Mouse (Mus musculus): ENCODE data around the gene Ehd4. TPM values are rescaled to one million over a fixed set of nuclear protein-coding genes. Genes with fewer than 3 reads are reported as not detected.

Ehd4 gene
- total and polyA plus RNA-seq, 3 experiments, result 15.8 to 35.5 TPM; not detected in 1

DNA sequence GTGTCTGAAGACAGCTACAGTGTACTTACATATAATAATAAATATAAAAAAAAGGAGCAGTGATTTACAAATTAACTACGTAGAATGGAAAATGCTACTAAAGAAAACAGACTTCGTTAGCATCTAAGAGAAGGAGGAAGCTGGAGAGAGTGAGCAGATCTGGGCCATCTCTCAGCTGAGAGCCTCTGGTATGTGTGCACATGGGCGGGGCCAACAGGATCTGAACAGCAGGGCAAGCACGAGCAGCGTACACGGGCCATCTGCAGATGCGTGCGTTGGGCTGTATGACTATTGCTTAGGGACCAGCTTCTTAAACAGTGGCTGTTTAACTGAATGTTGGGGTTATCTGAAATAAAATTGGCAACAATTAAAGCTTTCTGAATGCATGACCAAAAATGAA, 56.5 kb downstream of the Ehd4 start:
- Histone ChIP-seq H3K79me2 (ENCODE audit: control insufficient read depth, insufficient read depth, low read length, poor library complexity) (no peaks in the 10 kb centered on the region), H3K27ac (ENCODE audit: control insufficient read depth, low read depth, low read length) (no peak overlapping the region), H3K9ac (ENCODE audit: control insufficient read depth, low read depth, low read length, poor library complexity, severe bottlenecking) (no peak overlapping the region), H3K4me3 (ENCODE audit: control insufficient read depth in 1 of 2, insufficient read depth in 1 of 2, low read depth in 2 of 2, low read length in 2 of 2) (no peak overlapping the region), H3K9me3 (replicated peaks; ENCODE audit: insufficient read depth, low read length) (no peaks in the 10 kb centered on the region), H3K4me1 (ENCODE audit: control insufficient read depth in 1 of 2, insufficient read depth in 2 of 2, low read length in 2 of 2) (no peaks in the 10 kb centered on the region), H3K36me3 (ENCODE audit: control insufficient read depth in 1 of 2, insufficient read depth in 2 of 2, low read length in 2 of 2) (no peaks in the 10 kb centered on the region), H3K27me3 (ENCODE audit: control insufficient read depth in 1 of 2, insufficient read depth in 2 of 2, low read length in 2 of 2) (no peaks in the 10 kb centered on the region)
- DNase-seq (ENCODE audit: low read depth, low spot score), result no peak
- no peak for TF ChIP-seq UBTF (IDR thresholded peaks at IDR 0.05; ENCODE audit: borderline replicate concordance, insufficient read depth, low read depth, low read length)
- no peak for TF ChIP-seq POLR2AphosphoS2 (IDR thresholded peaks at IDR 0.05; ENCODE audit: low read length)
- TF ChIP-seq HCFC1 (IDR thresholded peaks at IDR 0.05; ENCODE audit: low read depth, low read length), result no peak
- TF ChIP-seq MAFK (IDR thresholded peaks at IDR 0.05; ENCODE audit: borderline replicate concordance, low read depth, low read length), result no peak
- no peak for TF ChIP-seq ZC3H11A (IDR thresholded peaks at IDR 0.05; ENCODE audit: low read depth, low read length)
- TF ChIP-seq RCOR1 (IDR thresholded peaks at IDR 0.05; ENCODE audit: low read depth, low read length), result no peak
- no peak for TF ChIP-seq CHD1 (IDR thresholded peaks at IDR 0.05; ENCODE audit: low read depth, low read length)
- no peak for TF ChIP-seq ZMIZ1 (IDR thresholded peaks at IDR 0.05; ENCODE audit: low read depth, low read length)
- TF ChIP-seq SMC3 (IDR thresholded peaks at IDR 0.05; ENCODE audit: low read depth, low read length), result no peak
- no peak for TF ChIP-seq GATA1 (IDR thresholded peaks at IDR 0.05; ENCODE audit: low read depth, low read length)
- TF ChIP-seq MYC (IDR thresholded peaks at IDR 0.05; ENCODE audit: low read depth, low read length), result no peak
- TF ChIP-seq BHLHE40 (IDR thresholded peaks at IDR 0.05; ENCODE audit: borderline replicate concordance, low read depth, low read length), result no peak

DNA sequence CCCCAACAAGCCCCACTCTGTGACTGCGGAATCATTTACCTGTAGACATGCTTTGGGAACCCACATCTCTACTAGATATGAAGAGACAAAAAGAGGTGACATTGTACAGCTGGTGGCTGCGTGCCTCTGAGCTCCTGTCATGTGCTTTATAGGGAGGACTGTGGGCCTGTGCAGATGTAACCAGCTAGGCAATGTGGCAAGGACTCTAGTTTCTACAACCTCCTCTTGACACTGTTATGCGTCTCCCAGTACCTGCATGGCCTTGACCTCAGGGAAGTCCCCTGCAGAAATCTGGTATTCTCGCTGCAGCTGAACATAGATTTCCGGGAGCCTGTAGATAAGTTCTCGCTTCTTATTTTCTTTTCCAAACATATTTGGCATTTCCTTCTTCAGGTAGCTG, 57.7 kb downstream of the Ehd4 start:
- Histone ChIP-seq H3K9me3 (replicated peaks; ENCODE audit: insufficient read depth, low read length) (no peaks in the 10 kb centered on the region), H3K36me3 (ENCODE audit: control insufficient read depth in 1 of 2, insufficient read depth in 2 of 2, low read length in 2 of 2) (no peaks in the 10 kb centered on the region), H3K4me3 (ENCODE audit: control insufficient read depth in 1 of 2, insufficient read depth in 1 of 2, low read depth in 2 of 2, low read length in 2 of 2) (no peak overlapping the region), H3K27ac (ENCODE audit: control insufficient read depth, low read depth, low read length) (no peak overlapping the region), H3K79me2 (ENCODE audit: control insufficient read depth, insufficient read depth, low read length, poor library complexity) (no peaks in the 10 kb centered on the region), H3K9ac (ENCODE audit: control insufficient read depth, low read depth, low read length, poor library complexity, severe bottlenecking) (no peak overlapping the region), H3K27me3 (ENCODE audit: control insufficient read depth in 1 of 2, insufficient read depth in 2 of 2, low read length in 2 of 2) (no peaks in the 10 kb centered on the region), H3K4me1 (ENCODE audit: control insufficient read depth in 1 of 2, insufficient read depth in 2 of 2, low read length in 2 of 2) (no peaks in the 10 kb centered on the region)
- no peak for TF ChIP-seq MAZ (IDR thresholded peaks at IDR 0.05; ENCODE audit: low read depth, low read length)
- TF ChIP-seq MAFK (IDR thresholded peaks at IDR 0.05; ENCODE audit: borderline replicate concordance, low read depth, low read length), result no peak
- TF ChIP-seq NELFE (IDR thresholded peaks at IDR 0.05; ENCODE audit: low read depth, low read length), result no peak
- TF ChIP-seq TAL1 (IDR thresholded peaks at IDR 0.05; ENCODE audit: low read length), result no peak
- no peak for TF ChIP-seq ZNF384 (IDR thresholded peaks at IDR 0.05; ENCODE audit: low read depth, low read length)
- no peak for TF ChIP-seq SIN3A (IDR thresholded peaks at IDR 0.05; ENCODE audit: low read length)
- TF ChIP-seq GABPA (IDR thresholded peaks at IDR 0.05; ENCODE audit: low read depth, low read length), result no peak
- TF ChIP-seq MXI1 (IDR thresholded peaks at IDR 0.05; ENCODE audit: low read depth, low read length), result no peak
- no peak for TF ChIP-seq UBTF (IDR thresholded peaks at IDR 0.05; ENCODE audit: borderline replicate concordance, insufficient read depth, low read depth, low read length)
- TF ChIP-seq ZMIZ1 (IDR thresholded peaks at IDR 0.05; ENCODE audit: low read depth, low read length), result no peak
- TF ChIP-seq EP300 (IDR thresholded peaks at IDR 0.05; ENCODE audit: low read depth in 1 of 2, low read length in 2 of 2), result no peak
- no peak for TF ChIP-seq JUND (IDR thresholded peaks at IDR 0.05; ENCODE audit: low read depth, low read length)
- no peak for TF ChIP-seq USF2 (IDR thresholded peaks at IDR 0.05; ENCODE audit: borderline replicate concordance in 1 of 2, insufficient read depth in 1 of 2, low read depth in 1 of 2, low read length in 2 of 2)
- TF ChIP-seq TCF12 (IDR thresholded peaks at IDR 0.05; ENCODE audit: low read depth, low read length), result no peak
- no peak for TF ChIP-seq GATA1 (IDR thresholded peaks at IDR 0.05; ENCODE audit: low read depth, low read length)
- no peak for TF ChIP-seq BHLHE40 (IDR thresholded peaks at IDR 0.05; ENCODE audit: borderline replicate concordance, low read depth, low read length)
- no peak for TF ChIP-seq RCOR1 (IDR thresholded peaks at IDR 0.05; ENCODE audit: low read depth, low read length)
- no peak for DNase-seq (ENCODE audit: low read depth, low spot score)
